Mouse (Mus musculus): ENCODE results near the gene Cdh4. TPM values are rescaled to one million over a fixed set of nuclear protein-coding genes. Genes with fewer than 3 reads are reported as not detected.

The Cdh4 gene
- polyA plus RNA-seq, 1 experiment: 0.55 TPM

DNA sequence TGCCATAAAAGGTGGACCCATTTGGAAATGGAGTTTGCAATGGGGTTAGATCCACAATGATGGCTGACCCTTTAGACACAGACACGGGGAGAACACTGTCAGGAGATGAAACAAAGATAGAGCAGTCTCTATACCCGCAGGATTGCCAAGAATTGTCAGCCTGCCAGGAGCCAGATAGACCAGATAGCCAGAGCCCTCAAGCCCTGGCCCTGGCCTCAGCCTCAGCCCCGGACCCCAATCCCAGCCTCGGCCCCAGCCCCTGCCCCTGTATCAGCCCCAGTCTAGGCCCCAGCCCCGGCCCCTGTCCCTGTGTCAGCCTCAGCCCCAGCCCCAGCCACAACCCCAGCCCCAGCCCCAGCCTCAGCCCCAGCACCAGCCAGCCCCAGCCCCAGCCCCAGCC, 345.6 kb downstream of the Cdh4 start:
- TF ChIP-seq CTCF (IDR thresholded peaks at IDR 0.05; ENCODE audit: control insufficient read depth, insufficient read depth, low read length) (no peak), POLR2A (IDR thresholded peaks at IDR 0.05; ENCODE audit: borderline replicate concordance, control insufficient read depth, low read depth, low read length) (no peak)
- 75% methylated on average over 5 of the region's 5 CpGs for WGBS
- H3K4me3 ChIP-seq (replicated peaks; ENCODE audit: control insufficient read depth, low read depth, low read length): no peak overlapping the region
- no peaks in the 10 kb centered on the region for H3K4me1 ChIP-seq (ENCODE audit: control insufficient read depth, insufficient read depth, low read length)
- H3K27ac ChIP-seq (ENCODE audit: control insufficient read depth, insufficient read depth, low read depth, low read length, poor library complexity): no peak overlapping the region

DNA sequence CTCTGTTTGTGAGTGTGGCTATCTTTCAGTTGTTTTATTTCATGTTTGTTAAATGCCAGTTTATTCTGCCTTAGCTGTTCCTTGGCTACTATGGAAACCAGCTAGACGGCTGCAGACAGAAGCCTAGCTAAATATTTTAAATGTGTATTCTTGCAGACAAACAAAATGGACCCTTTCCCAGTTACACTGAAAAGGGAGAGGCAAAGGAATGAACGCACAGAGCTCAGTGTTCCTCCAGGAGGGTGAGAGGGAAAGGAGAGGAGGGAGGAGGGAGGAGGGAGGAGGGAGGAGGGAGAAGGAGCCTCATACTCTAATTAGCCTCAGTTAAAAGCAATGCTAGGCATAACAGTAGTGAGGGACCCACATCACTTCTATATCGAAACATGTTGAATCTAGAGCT, 348.5 kb downstream of the Cdh4 start:
- H3K4me1 ChIP-seq (ENCODE audit: control insufficient read depth, insufficient read depth, low read length): no peaks in the 10 kb centered on the region
- 87% methylated on average over 3 of the region's 3 CpGs for WGBS
- TF ChIP-seq CTCF (IDR thresholded peaks at IDR 0.05; ENCODE audit: control insufficient read depth, insufficient read depth, low read length): no peak
- no peak for TF ChIP-seq POLR2A (IDR thresholded peaks at IDR 0.05; ENCODE audit: borderline replicate concordance, control insufficient read depth, low read depth, low read length)
- no peak overlapping the region for H3K4me3 ChIP-seq (replicated peaks; ENCODE audit: control insufficient read depth, low read depth, low read length)
- no peak overlapping the region for H3K27ac ChIP-seq (ENCODE audit: control insufficient read depth, insufficient read depth, low read depth, low read length, poor library complexity)

DNA sequence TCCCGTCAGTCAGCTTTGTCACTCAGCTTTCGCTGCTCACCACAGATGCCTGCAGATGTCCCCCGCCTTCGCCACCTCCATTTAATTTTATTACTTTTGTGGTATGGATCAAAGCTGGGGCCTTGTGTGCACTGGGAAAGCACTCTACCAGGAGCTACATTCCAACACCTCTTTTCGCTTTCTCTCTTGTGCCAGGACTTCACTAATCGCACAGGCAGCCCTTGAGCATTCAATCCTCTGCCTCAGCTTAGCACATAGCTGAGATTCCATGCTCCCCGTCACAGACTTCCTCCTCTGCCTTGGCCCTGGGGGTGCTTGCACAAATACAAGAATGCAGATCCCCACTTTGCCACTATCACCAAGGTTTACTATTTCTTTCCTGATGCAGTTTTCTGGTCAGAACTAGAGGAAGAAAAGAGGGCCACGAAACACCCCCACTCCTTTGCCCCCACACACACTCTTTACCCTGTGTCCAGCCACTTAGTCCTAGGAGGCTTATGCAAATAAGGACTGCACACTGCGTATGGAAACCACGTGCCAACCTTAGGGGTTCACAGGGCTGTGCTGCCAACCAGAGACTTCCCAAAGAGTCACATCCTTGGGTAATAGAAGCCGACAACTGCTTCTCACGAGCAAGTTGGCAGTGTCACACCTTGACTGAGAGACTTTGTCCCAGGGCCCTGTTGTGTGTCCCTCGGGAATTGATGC, 350.3 kb downstream of the Cdh4 start:
- Histone ChIP-seq H3K4me3 (replicated peaks; ENCODE audit: control insufficient read depth, low read depth, low read length) (no peak overlapping the region), H3K4me1 (ENCODE audit: control insufficient read depth, insufficient read depth, low read length) (no peaks in the 10 kb centered on the region), H3K27ac (ENCODE audit: control insufficient read depth, insufficient read depth, low read depth, low read length, poor library complexity) (no peak overlapping the region)
- TF ChIP-seq CTCF (IDR thresholded peaks at IDR 0.05; ENCODE audit: control insufficient read depth, insufficient read depth, low read length) (no peak), POLR2A (IDR thresholded peaks at IDR 0.05; ENCODE audit: borderline replicate concordance, control insufficient read depth, low read depth, low read length) (no peak)
- WGBS: 64% methylated on average over 13 of the region's 13 CpGs

DNA sequence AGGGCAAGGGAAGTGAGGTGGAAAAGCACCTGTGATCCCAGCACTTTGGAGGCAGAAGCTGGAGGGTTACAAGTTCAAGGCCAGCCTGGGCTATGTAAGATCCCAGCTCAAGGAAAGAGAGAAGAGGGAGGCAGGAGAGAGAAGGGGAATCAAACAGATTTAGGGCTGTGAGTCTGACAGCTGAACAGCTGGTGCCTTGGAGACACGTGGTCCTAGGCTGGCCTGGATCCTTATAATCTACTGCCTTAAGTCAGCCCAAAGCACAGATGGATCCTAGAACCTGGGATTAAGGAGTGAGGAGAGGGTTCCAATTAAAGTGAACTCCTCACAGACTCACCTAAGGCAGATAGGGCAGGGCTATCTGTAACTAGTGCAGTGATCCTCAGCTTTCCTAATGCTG, 352.1 kb downstream of the Cdh4 start:
- 58% methylated on average over 1 of the region's 1 CpGs for WGBS
- TF ChIP-seq POLR2A (IDR thresholded peaks at IDR 0.05; ENCODE audit: borderline replicate concordance, control insufficient read depth, low read depth, low read length) (no peak), CTCF (IDR thresholded peaks at IDR 0.05; ENCODE audit: control insufficient read depth, insufficient read depth, low read length) (no peak)
- H3K4me1 ChIP-seq (ENCODE audit: control insufficient read depth, insufficient read depth, low read length): no peaks in the 10 kb centered on the region
- no peak overlapping the region for H3K4me3 ChIP-seq (replicated peaks; ENCODE audit: control insufficient read depth, low read depth, low read length)
- H3K27ac ChIP-seq (ENCODE audit: control insufficient read depth, insufficient read depth, low read depth, low read length, poor library complexity): no peak overlapping the region

DNA sequence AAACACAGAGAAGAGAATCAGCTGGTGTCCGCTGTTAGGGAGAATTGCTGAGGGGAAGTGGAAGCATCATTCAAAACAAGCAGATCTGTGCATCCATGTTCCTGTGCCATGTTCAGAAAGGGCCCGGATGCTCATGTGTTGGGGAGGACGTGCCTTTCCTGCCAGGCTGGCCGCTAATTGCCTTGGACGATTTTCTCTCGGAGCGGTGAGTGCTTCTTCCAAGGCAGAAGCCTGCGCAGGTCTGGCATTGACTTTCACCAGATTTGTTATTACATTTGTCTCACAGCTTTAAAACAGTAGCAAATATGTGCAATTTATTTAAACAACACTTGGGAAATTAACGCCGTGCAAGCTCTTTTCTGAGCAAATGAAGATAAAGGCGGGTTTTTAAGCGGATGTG, 353.2 kb downstream of the Cdh4 start:
- no peak for TF ChIP-seq CTCF (IDR thresholded peaks at IDR 0.05; ENCODE audit: control insufficient read depth, insufficient read depth, low read length)
- TF ChIP-seq POLR2A (IDR thresholded peaks at IDR 0.05; ENCODE audit: borderline replicate concordance, control insufficient read depth, low read depth, low read length): no peak
- WGBS: 82% methylated on average over 12 of the region's 12 CpGs
- Histone ChIP-seq H3K27ac (ENCODE audit: control insufficient read depth, insufficient read depth, low read depth, low read length, poor library complexity) (no peak overlapping the region), H3K4me3 (replicated peaks; ENCODE audit: control insufficient read depth, low read depth, low read length) (no peak overlapping the region), H3K4me1 (ENCODE audit: control insufficient read depth, insufficient read depth, low read length) (no peaks in the 10 kb centered on the region)

DNA sequence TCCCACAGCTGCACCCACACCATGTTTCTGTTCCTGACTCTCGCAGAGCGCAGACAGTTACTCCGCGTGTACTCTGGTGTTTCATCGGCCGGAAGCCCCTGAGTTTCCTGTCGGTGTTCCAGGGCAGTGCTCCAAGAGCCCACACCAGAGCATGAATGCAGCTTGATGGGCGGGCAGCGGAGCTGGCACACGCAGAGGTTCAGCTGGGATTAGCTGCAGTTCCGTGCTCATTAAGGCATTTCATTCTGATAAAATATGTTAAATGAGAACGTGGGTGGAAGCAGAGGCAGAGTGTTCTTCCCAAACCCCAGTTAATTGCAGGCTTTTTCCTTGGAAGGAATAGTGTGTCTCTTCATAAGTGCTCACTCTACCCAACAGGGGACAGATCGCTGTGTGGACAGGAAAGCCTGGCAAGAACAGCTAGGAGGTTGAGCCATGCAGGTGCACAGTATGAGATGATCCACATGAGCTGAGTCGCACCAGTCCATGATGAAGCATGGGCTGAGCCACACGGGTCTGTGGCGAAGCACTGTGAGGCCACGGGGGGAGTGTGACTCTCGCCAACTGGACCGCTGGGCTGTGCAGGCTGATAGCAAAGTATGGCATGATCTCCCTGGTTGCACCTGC, 357.8 kb downstream of the Cdh4 start:
- 79% methylated on average over 19 of the region's 19 CpGs for WGBS
- TF ChIP-seq POLR2A (IDR thresholded peaks at IDR 0.05; ENCODE audit: borderline replicate concordance, control insufficient read depth, low read depth, low read length) (no peak), CTCF (IDR thresholded peaks at IDR 0.05; ENCODE audit: control insufficient read depth, insufficient read depth, low read length) (no peak)
- Histone ChIP-seq H3K4me1 (ENCODE audit: control insufficient read depth, insufficient read depth, low read length) (no peaks in the 10 kb centered on the region), H3K4me3 (replicated peaks; ENCODE audit: control insufficient read depth, low read depth, low read length) (no peak overlapping the region), H3K27ac (ENCODE audit: control insufficient read depth, insufficient read depth, low read depth, low read length, poor library complexity) (no peak overlapping the region)

DNA sequence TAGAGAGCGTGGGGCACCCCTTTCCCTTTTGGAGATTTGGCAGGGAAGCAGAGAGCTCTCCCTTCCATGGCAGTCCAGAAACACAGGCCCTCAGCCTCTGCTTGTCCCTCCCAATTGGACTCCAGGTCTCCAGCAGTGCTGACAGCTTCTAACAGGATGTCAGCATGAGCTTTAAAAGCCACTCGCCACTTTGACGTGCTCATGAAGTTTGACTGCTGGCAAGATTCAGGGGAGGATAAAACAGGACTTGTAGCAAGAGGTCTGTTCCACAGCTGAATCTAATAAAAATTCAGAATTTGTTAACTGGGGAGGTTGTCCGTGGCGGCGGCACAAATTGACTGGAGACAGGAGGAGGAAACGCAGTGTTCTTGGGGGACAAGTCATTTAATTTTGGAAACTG, 358.8 kb downstream of the Cdh4 start:
- WGBS: 82% methylated on average over 7 of the region's 7 CpGs
- no peak for TF ChIP-seq POLR2A (IDR thresholded peaks at IDR 0.05; ENCODE audit: borderline replicate concordance, control insufficient read depth, low read depth, low read length)
- TF ChIP-seq CTCF (IDR thresholded peaks at IDR 0.05; ENCODE audit: control insufficient read depth, insufficient read depth, low read length): no peak
- no peaks in the 10 kb centered on the region for H3K4me1 ChIP-seq (ENCODE audit: control insufficient read depth, insufficient read depth, low read length)
- no peak overlapping the region for H3K4me3 ChIP-seq (replicated peaks; ENCODE audit: control insufficient read depth, low read depth, low read length)
- H3K27ac ChIP-seq (ENCODE audit: control insufficient read depth, insufficient read depth, low read depth, low read length, poor library complexity): no peak overlapping the region

DNA sequence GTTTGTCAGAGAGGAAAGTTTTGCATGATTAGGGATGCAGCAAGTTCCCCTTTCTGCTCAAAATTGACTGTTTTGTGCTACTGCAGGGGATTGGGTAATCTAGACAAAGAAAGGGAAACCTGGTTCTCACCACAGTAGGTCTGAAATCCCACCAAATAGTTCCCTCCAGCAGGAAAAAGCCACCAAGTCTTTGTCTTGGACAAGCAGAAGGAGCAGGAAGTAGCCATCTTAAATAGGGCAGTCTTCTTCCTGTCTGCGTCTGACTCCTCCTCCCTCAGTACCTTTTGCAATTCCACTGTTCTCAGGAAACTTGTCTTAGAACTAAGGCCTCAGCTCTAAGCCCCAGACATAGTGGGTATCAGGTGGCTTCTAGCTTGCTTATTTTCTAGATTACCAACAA, 360.2 kb downstream of the Cdh4 start:
- 41% methylated on average over 1 of the region's 1 CpGs for WGBS

More for the DNA sequence above, 360.2 kb downstream of the Cdh4 start:
- H3K4me1 ChIP-seq (ENCODE audit: control insufficient read depth, insufficient read depth, low read length): no peaks in the 10 kb centered on the region
- no peak overlapping the region for H3K4me3 ChIP-seq (replicated peaks; ENCODE audit: control insufficient read depth, low read depth, low read length)
- TF ChIP-seq POLR2A (IDR thresholded peaks at IDR 0.05; ENCODE audit: borderline replicate concordance, control insufficient read depth, low read depth, low read length) (no peak), CTCF (IDR thresholded peaks at IDR 0.05; ENCODE audit: control insufficient read depth, insufficient read depth, low read length) (no peak)
- no peak overlapping the region for H3K27ac ChIP-seq (ENCODE audit: control insufficient read depth, insufficient read depth, low read depth, low read length, poor library complexity)
